Mouse (Mus musculus) kidney, adult 9 months (tissue): ENCODE data around the gene Lrch3.
"Not testable (repeated sequence)": the region's sequence is repeated elsewhere in the genome, so short reads cannot be mapped to it uniquely, and the experiment has no call there.

ENCODE experiments used
- DNase-seq: peaks from one replicate; pipeline ENCODE4 v3.0.0; 2022

The Lrch3 gene

DNA sequence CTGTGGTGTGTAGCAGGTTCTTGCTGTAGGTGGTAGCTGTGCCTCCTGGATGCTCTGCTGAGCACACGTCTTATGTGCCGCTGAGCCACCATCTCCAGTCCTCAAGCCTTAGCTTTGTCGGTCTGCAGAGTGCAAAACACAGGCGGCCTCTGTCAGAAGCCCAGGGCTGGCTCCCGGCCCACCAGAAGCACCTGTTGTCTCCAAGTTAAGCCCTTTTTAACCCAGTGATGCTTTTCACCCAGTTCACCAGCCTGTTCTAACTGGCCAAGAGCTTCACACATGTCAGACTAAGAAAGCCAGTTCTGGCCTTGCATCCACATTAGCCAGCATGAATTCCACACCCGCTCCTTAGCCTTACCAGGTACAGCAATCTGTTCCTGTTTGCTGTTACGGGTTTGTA is 93.0 kb downstream of the Lrch3 start:
- no peak for DNase-seq

DNA sequence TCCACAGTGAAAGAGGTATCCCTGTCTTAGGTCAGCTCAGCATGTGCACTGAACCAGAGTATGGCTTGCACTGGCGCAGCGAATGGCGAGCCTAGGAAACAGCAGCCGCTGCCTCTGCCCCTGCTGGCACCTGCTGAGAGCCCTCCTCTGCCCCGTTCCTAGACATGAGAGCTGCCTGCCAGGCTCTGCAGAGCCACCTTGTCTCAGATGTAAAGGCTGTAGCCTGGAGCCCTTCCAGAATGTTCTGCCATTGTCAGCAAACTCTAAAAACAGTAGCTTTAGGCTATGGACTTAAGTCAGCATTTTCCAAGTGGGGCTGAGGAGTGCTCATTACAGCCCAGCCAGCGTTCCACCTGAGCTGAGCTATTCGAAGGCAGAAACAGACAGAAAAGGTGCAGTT is 93.5 kb downstream of the Lrch3 start:
- peak; percentile 57 for DNase-seq

DNA sequence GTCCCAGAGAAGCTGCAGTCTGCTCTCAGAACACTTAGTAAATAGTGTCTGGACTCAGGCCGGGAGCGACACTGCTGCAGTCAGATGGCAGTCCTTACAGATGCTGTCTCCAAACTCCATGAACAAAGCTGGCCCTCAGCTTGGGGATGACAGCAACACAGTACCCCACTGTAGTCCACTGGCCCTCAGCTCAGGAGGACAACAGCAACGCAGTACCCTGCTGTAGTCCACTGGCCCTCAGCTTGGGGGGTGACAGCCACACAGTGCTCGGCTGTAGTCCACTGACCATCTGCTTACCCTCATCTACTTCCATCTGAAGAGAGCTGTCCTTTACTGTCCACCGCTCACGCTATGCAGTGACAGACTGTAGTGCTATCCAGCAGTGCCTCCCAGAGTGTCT is 96.3 kb downstream of the Lrch3 start:
- DNase-seq, result no peak

- DNase-seq, result peak; percentile 68
Observed at GRCm38 (mm10) chr16:33013801-33014200, 99.9 kb downstream of the Lrch3 start.

GRCm38 (mm10) chr16:33014921-33015320 is 101.0 kb downstream of the Lrch3 start:
- DNase-seq, result peak; percentile 78

GRCm38 (mm10) chr16:33015396-33015907 is 101.6 kb downstream of the Lrch3 start:
- no peak for DNase-seq

- no peak for DNase-seq
Observed at GRCm38 (mm10) chr16:33015986-33016385, 102.1 kb downstream of the Lrch3 start.

DNA sequence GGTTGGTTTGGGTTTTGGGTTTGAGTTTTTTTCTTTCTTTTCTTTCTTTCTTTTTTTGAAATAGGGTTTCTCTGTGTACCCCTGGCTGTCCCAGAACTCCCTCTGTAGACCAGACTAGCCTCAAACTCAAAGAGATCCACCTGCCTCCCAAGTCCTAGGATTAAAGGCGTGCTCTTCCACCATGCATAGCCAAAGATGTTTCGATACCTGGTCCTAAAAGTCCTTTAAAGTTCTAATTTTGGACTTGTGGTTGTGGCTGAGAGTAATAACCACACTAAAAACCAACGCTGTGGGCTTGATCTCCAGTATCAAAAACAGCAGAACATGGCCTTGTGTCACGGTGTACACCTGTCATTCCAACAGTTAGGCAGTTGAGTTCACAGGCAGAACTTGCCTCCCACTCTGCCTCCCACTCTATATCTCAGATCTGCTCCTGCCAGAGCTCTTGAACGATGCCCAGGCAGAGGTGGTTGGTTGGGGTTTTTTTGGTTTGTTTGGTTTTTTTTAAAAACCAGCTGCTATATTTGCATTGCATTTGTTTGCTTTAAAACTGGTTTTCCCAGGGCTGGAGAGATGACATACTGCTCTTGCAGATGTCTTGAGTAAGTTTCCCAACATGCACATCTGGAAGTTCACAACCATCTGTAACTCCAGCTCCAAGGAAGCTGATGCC is 103.9 kb downstream of the Lrch3 start:
- no peak for DNase-seq

- peak; percentile 85 for DNase-seq
Observed at GRCm38 (mm10) chr16:33019117-33019770, 105.3 kb downstream of the Lrch3 start.

GRCm38 (mm10) chr16:33021381-33021780 is 107.5 kb downstream of the Lrch3 start:
- peak; percentile 59 for DNase-seq

- DNase-seq, result peak; percentile 92
Observed at GRCm38 (mm10) chr16:33023750-33024149, 109.8 kb downstream of the Lrch3 start.

- DNase-seq, result no peak
Observed at GRCm38 (mm10) chr16:33024456-33025104, 110.7 kb downstream of the Lrch3 start.

DNA sequence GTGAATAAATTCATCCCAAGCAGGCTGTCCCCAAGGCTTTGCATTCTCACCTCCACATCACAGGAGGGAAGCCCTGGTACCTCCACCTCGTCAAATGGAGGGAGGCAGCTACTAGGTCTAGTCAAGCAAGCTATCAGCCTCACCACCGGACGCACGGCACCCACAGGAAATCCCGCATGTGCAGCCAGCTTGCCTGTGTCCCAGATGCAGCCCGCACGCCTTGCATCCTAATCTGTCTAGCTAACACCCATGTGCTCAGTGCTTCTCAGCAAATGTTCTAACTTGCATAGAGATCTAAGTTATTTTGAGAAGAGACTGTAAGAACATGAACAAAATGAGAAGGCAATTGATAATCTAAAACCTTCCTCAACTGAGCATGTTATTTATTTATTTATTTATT is 112.5 kb downstream of the Lrch3 start:
- DNase-seq, result no peak

DNA sequence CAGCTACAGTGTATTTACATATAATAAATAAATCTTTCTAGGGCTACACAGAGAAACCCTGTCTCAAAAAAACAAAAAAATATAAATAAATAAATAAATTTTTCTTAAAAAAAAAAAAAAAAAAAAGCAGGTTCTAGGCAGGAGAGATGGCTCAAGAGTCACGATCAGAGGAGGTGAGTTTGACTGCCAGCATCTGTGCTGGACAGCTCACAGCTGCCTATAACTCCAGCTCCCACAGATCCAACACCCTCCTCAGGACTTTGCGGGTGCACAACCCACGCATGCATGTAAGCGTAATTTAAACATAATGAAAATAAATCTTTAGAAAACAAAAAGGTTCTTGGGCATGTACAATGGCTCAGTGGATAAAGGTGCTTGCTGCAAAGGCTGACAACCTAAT is 122.1 kb downstream of the Lrch3 start:
- no peak for DNase-seq

DNA sequence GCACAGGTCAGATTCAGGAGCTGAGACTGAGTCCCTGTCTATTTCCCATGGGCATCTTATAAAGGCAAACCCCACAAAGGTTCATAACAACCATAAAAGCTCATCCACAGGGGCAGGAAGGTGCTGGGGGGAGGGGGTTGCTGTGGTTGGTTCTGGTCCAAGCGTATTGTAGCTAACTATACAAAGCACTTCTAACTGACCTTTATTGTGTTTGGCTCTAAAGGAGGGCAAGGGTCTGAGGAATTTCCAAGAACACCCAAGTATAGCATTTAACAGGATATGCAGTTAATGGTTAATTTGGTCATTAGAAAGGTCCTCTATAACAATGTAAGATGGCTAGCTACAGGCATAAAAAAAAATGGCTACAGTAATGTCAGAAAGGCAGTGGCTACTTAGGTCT is 128.8 kb downstream of the Lrch3 start:
- DNase-seq, result no peak

- no peak for DNase-seq
Observed at GRCm38 (mm10) chr16:33043268-33043667, 129.4 kb downstream of the Lrch3 start.

DNA sequence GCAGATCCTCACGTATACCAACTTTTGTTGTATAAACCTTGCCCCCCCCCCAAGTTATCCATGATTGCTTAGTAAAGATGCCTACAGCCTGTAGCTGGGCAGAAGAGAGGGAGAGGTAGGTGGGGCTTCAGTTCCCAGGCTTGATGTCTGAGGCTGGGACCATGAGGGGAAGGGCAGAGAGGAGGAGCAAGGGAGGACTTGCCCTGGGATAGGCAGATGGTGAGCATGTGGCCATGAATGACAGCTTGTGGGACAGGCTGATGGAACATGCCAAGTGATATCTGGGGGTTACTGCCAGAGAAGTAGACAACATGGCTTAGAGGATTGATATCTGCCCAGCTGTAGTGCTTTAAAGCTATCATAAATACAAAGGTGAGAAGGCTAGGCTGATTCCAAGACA is 134.1 kb downstream of the Lrch3 start:
- DNase-seq, result no peak

DNA sequence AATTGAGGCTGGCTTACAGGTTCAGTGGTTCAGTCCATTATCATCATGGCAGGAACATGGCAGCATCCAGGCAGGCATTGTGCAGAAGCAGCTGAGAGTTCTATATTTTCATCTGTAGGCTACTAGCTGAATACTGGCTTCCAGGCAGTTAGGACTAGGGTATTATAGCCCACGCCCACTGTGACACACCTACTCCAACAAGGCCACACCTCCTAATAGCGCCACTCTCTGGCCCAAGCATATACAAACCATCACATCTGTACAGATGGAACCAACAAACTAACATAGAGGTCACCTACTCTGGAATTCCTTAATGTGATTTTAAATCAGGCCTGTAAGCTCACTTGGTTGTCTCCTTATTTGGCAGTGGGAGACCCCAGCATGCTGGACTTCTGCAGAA is 134.8 kb downstream of the Lrch3 start:
- no peak for DNase-seq

- DNase-seq, result no peak
Observed at GRCm38 (mm10) chr16:33049809-33050208, 135.9 kb downstream of the Lrch3 start.

DNA sequence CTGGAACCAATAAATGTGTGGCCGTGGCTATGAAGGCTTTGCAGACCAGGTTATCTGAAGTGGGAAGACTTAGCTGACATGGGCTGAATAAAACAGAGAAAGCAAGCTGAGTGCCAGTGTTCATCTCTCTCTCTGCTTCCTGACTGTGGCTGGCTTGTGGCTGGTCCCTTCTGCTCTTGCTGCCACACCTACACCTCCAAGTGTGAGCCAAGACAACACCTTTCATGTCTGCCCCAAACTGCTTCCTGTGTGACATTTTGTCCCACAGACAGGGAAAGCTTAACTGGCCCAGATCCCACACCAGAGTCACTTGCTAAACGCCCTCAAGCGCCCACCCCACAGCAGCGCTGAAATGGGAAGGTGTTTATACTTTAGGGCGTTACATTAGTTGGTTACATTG is 139.2 kb downstream of the Lrch3 start:
- no peak for DNase-seq

GRCm38 (mm10) chr16:33054927-33055326 is 141.0 kb downstream of the Lrch3 start:
- not testable (repeated sequence) for DNase-seq

DNA sequence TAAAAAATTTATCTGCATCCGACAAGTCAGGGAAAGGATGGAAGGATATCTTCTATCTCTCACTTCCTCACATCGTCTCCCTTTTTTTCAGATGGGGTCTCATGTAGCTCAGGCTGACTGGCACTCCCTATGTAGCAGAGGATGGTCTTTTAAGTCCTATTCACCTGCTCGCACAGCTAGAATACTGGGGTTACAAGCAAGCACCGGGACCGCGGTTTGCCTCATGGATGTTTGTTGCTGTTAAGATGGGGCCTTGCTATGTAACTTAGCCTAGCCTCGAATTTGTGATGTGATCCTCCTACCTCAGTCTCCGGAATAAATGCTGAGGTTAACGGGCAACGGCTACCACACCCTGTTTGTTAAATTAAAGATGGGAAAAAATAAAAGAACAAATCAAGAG is 141.8 kb downstream of the Lrch3 start:
- DNase-seq, result no peak

- peak; percentile 93 for DNase-seq
Observed at GRCm38 (mm10) chr16:33056095-33056785, 142.3 kb downstream of the Lrch3 start, which contains the start of the genes Iqcg and Rpl35a. Gene Iqcg (minus strand): TSS chr16:33056218. Gene Rpl35a (plus strand): TSS chr16:33056453.
